Mouse (Mus musculus): Measurements from ENCODE around the gene Slc25a45. TPM values are rescaled to one million over a fixed set of nuclear protein-coding genes. Genes with fewer than 3 reads are reported as not detected.
A peak's percentile ranks its signal among the peaks of the same experiment; 100 is the strongest.

Slc25a45 gene
- polyA plus RNA-seq, 1 experiment from 2014 or later = 7.7 TPM

DNA sequence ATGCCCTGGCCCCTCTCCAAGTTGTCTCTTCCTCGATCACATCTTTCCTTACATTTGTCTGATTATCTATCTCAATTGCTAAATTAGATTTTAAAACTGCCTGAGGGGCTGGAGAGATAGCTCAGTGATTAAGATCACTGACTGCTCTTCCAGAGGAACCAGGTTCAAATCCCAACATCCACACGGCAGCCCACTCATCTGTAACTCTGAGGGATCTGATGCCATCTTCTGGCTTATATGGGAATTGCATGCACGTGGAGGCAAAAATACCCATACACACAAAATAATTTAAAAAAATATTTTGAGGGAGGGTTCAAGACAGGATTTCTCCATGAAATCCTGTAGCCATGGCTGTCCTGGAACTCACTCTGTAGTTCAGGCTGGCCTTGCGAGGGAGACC, 8.2 kb downstream of the Slc25a45 start:
- Histone ChIP-seq H3K36me3 (no peaks in the 10 kb centered on the region), H3K4me2 (no peak overlapping the region), H3K27me3 (replicated peaks) (no peaks in the 10 kb centered on the region), H3K4me3 (no peak overlapping the region), H3K9ac (no peak overlapping the region), H3K9me3 (replicated peaks) (no peaks in the 10 kb centered on the region), H3K27ac (no peak overlapping the region), H3K4me1 (peaks cover 58% of the 10 kb centered on the region)
- ATAC-seq = no peak
- WGBS (ENCODE audit: insufficient replicate concordance) = 51% methylated on average over 4 of the region's 4 CpGs

DNA sequence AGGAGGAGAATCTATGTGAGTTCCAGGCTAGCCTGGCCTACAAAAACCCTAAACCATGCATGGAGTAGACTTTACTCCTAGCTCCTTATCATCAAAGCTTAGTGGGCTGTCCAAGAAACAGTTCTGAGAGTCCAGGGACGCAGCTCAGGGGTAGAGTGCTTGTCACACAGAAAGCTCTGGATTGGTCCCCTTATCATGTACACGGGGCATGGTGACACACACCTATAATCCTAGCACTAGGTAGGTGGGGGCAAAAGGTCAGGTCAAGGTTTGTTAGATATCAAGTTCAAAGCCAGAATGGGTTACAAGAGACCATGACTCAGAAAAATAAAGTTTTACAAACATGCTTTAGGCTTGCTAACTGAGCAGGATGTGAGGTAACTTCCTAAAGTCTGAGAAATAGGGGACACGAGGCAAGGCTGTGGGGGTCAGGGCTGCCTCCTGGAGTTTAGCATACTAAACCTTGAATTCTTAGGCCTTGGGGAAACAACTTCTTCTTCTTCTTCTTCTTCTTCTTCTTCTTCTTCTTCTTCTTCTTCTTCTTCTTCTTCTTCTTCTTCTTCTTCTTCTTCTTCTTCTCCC, 9.7 kb downstream of the Slc25a45 start:
- no peak overlapping the region; the same call in 1 of the 2 replicates for H3K27ac ChIP-seq
- no peak overlapping the region for H3K4me3 ChIP-seq
- H3K27me3 ChIP-seq (replicated peaks) = no peaks in the 10 kb centered on the region
- peaks cover 9% of the 10 kb centered on the region for H3K36me3 ChIP-seq
- H3K4me2 ChIP-seq = no peak overlapping the region
- H3K9ac ChIP-seq = no peak overlapping the region; the same call in 1 of the 2 replicates
- H3K9me3 ChIP-seq (replicated peaks) = no peaks in the 10 kb centered on the region
- 42% methylated on average over 3 of the region's 3 CpGs for WGBS (ENCODE audit: insufficient replicate concordance)
- peaks cover 55% of the 10 kb centered on the region for H3K4me1 ChIP-seq
- ATAC-seq = no peak

DNA sequence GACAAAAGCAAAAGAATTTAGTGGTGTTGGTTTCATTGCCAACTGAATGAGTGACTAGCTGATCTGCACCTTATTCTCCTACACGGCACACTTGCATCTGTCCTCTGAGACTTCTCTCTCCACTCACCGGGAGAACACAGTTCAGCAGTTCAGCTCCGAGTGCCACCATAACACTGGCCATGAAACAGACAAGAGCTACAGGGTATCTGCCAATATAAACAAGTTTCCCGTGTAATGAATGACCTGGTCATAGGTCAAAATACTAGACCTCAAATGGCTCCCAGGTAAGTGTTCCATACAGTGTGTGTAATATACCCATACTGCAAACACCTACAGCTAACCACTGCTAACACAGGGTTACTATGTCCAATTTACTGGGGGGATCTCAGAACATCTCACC, 11.6 kb downstream of the Slc25a45 start:
- Histone ChIP-seq H3K27ac (no peak overlapping the region), H3K4me1 (peaks cover 50% of the 10 kb centered on the region), H3K9me3 (replicated peaks) (no peaks in the 10 kb centered on the region), H3K4me2 (no peak overlapping the region), H3K4me3 (no peak overlapping the region), H3K36me3 (peaks cover 13% of the 10 kb centered on the region), H3K27me3 (replicated peaks) (no peaks in the 10 kb centered on the region), H3K9ac (no peak overlapping the region)
- 74% methylated on average over 4 of the region's 4 CpGs for WGBS (ENCODE audit: insufficient replicate concordance)
- no peak for ATAC-seq

DNA sequence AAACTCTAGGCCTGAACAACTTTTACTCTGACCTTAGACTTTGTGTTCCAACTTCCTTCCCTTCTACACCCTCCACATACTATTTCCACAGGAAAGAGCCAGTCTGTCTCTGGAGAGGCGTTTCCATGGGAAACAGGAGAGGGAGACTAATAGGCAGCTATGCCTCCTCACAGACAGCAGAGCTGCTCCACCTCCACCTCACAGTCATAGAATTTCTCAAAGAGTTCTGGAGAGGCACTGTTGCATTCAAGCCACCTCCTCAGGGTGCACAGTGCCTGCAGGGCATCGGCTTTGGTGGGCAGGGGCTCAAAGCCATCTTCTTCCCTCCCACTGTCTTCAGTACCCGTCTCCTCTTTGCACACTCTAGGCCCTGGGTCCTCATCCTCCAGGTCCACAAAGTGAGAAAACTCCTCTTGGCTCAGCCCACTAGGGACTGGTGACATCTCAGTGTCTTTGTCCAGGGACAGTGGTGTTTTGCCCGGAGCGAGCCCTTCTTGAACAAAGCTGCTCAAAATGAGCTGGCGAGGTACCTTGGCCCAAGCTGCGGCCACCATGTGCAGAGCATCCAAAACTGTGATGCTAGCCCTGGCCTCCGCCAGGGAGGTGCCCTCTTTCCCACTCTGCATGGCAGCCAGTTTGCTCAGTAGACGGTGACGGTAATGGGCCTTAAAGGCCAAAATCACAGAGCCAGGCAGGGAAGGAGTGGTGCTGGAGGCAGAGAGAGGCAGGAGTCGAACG, 14.1 kb downstream of the Slc25a45 start:
- ATAC-seq = no peak
- Histone ChIP-seq H3K27ac (no peak overlapping the region), H3K9me3 (replicated peaks) (no peaks in the 10 kb centered on the region), H3K4me1 (peaks cover 44% of the 10 kb centered on the region), H3K36me3 (peaks cover 35% of the 10 kb centered on the region), H3K9ac (no peak overlapping the region), H3K4me2 (no peak overlapping the region), H3K4me3 (no peak overlapping the region), H3K27me3 (replicated peaks) (no peaks in the 10 kb centered on the region)
- 91% methylated on average over 12 of the region's 12 CpGs for WGBS (ENCODE audit: insufficient replicate concordance)

DNA sequence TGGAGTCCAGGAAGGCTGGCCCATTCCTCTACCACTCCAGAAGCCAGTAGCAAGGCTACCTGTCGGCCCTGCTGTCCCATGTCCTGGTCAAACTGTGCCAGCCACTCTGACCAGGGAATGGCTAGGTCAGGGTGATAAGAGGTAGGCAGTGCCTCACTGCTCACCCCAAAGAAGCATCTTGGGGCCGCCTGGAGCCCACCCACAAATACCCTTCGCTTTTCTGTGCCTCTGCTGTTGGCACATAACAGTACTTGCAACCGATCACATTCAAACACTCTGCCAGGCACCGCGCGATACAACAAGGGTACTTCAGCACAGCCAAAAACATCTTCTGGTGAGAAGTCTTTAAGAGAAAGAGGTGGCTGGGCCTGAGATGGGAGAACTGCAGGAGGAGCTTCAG, 14.7 kb downstream of the Slc25a45 start:
- Histone ChIP-seq H3K27me3 (replicated peaks) (no peaks in the 10 kb centered on the region), H3K9me3 (replicated peaks) (no peaks in the 10 kb centered on the region), H3K27ac (no peak overlapping the region), H3K4me2 (peak overlapping the region; percentile 96; the same call in 1 of the 2 replicates), H3K4me1 (peaks cover 38% of the 10 kb centered on the region), H3K4me3 (no peak overlapping the region), H3K36me3 (peaks cover 39% of the 10 kb centered on the region), H3K9ac (no peak overlapping the region)
- no peak for ATAC-seq
- 84% methylated on average over 7 of the region's 7 CpGs for WGBS (ENCODE audit: insufficient replicate concordance)

DNA sequence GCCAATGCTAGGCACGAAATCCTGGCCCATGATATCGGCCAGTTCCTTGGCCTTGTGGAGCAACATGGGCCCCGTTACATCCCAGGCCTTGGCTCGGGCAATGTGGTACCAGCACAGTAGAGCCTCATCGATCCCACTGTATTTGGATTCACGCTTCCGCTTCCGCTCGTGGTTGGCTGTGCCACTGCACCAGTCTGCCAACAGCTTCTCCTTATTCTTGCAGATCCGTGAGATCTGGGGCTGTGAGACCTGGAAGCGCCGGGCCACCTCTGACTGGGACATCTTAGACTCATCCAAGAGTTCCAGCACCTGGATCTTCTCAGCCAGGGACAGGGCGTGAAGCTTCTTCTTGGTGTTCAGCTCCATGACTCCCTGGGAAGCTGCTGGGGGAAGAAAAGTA, 15.1 kb downstream of the Slc25a45 start:
- H3K4me2 ChIP-seq = peak overlapping the region; percentile 96
- H3K9ac ChIP-seq = peak overlapping the region; percentile 91
- 94% methylated on average over 13 of the region's 13 CpGs for WGBS (ENCODE audit: insufficient replicate concordance)

DNA sequence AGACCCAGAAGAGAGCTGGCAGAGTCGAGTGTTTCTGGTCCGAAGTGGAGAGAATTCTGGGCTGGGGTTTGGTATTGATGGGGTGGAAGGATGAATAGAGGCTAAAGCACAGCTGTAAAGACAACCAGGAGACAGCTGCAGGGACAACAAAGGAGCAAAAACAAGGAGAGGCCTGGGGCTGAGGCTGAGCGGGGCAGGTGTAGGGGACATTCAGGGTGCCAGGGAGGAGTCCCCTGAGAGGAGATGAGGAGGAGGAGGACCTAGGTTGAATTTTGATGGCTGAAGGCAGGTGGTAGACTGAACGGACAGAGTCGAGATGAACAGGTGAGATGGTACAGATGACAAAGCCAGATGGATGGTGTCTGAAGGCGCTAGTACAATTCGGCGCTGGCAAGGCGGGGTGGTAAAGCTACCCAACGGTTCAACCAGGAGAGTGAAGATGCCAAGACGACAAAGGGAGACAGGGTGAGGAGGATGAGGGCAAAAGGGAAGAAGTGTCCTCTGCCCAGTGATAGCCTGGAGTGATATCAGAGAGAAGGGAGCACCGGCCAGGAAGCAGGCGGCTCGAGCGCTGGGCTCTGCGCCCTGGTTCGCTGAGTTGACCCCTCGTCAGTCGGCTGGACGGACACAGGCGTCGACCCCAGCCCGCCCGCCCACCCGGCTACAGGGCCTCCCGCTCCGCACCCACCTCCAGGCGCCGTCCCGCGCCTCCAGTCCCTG, 15.8 kb downstream of the Slc25a45 start:
- H3K4me2 ChIP-seq = peak overlapping the region; percentile 96
- peak overlapping the region; percentile 70 for H3K4me3 ChIP-seq
- H3K9ac ChIP-seq = peak overlapping the region; percentile 91
- peaks cover 29% of the 10 kb centered on the region for H3K4me1 ChIP-seq
- peaks cover 51% of the 10 kb centered on the region for H3K36me3 ChIP-seq
- WGBS (ENCODE audit: insufficient replicate concordance) = 13% methylated on average over 29 of the region's 31 CpGs
- H3K27me3 ChIP-seq (replicated peaks) = no peaks in the 10 kb centered on the region
- no peaks in the 10 kb centered on the region for H3K9me3 ChIP-seq (replicated peaks)
- H3K27ac ChIP-seq = peak overlapping the region; percentile 86
- ATAC-seq = peak; percentile 38

More for the DNA sequence above, 15.1 kb downstream of the Slc25a45 start:
- ATAC-seq = no peak
- Histone ChIP-seq H3K4me3 (peak overlapping the region; percentile 70), H3K36me3 (peaks cover 44% of the 10 kb centered on the region), H3K27me3 (replicated peaks) (no peaks in the 10 kb centered on the region), H3K9me3 (replicated peaks) (no peaks in the 10 kb centered on the region), H3K4me1 (peaks cover 35% of the 10 kb centered on the region), H3K27ac (no peak overlapping the region; the same call in 1 of the 2 replicates)

DNA sequence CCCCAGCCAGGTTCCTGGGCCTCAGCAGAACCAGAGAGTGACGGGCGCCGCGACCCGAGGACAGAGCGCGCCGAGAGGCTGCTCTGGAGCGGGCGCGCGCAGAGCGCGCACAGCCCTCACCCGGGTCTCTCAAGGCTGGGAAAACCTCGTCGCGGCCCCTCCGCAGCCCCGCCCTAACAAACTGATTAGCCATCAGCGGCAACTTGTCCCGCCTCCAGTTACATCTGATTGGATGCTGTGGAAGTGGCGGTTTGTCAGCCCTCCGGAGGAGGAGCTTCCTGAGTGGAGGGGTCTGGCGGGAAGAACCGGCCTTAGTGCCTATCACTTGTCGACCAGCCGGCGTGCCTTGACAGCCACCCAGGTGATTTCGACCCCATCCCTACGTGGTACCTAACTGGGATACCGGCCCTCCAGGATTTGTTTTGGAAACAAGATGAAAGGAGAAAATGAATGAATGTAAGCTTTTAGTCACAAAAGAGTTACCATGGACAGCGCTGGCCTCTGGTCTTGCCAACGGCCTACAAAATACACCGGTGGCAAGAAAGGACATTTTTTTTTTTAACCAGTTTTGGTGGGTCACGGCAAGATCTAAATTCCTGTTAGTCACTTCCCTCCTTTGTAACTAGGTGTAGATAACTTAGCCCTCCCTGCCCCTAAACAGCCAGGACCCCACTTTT, 16.5 kb downstream of the Slc25a45 start, which contains the start of gene Tigd3:
Tigd3 (minus strand) TSS at position 148 of the 677 bp plus-strand sequence.
- H3K27me3 ChIP-seq (replicated peaks) = no peaks in the 10 kb centered on the region
- peak within 1 kb of the TSS; percentile 96 for H3K4me2 ChIP-seq
- peaks cover 55% of the 10 kb centered on the region for H3K36me3 ChIP-seq
- no peaks in the 10 kb centered on the region for H3K9me3 ChIP-seq (replicated peaks)
- H3K4me1 ChIP-seq = peaks cover 29% of the 10 kb centered on the region
- peak; percentile 93 for ATAC-seq
- WGBS (ENCODE audit: insufficient replicate concordance) = 4% methylated on average over 36 of the region's 36 CpGs
- peak within 1 kb of the TSS; percentile 86 for H3K27ac ChIP-seq
- peak within 1 kb of the TSS; percentile 70 for H3K4me3 ChIP-seq
- peak within 1 kb of the TSS; percentile 91 for H3K9ac ChIP-seq

DNA sequence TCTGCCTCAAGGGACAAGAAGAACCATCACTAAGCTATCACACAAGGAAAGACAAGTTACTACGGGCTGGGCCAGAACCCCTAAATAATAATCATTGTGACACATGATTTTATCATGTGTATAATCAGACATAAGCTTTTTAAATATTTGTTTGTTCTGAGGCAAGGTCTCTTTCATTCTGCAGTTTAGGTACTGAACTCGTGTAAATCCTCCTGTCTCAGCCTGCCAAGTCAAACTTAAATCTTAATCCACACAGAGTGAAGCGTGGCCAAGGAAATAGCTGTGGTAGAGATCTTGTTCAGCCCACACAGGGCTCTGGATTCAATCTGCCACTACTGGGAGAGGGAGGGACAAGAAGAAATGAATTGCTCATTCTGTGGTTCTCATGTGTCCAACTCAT, 29.7 kb downstream of the Slc25a45 start:
- no peaks in the 10 kb centered on the region for H3K9me3 ChIP-seq (replicated peaks)
- no peak for ATAC-seq
- no peak overlapping the region for H3K4me3 ChIP-seq
- H3K27me3 ChIP-seq (replicated peaks) = no peaks in the 10 kb centered on the region
- WGBS (ENCODE audit: insufficient replicate concordance) = 82% methylated on average over 3 of the region's 3 CpGs
- H3K9ac ChIP-seq = no peak overlapping the region
- no peak overlapping the region for H3K4me2 ChIP-seq
- no peak overlapping the region for H3K27ac ChIP-seq
- peaks cover 25% of the 10 kb centered on the region for H3K4me1 ChIP-seq
- peaks cover 64% of the 10 kb centered on the region for H3K36me3 ChIP-seq

DNA sequence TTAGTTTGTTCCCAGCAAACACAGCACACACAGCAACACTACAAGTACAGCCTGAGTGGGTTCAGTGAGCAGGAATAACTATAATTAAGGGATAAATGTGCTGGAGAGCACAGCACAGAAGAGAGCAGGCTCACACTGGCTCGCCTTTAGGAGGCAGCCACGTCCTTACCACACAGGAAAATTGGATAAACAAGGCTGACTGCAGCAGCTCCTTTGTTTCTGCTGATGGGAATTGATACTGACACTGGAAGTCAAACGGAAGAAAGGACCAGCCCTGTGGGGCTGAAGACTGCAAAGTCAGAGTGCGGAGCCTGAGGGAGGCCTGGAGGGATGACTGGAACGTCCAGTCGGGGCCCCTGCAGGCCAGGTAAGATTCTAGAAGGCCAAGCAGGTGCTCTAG, 32.6 kb downstream of the Slc25a45 start:
- H3K27ac ChIP-seq = peak overlapping the region; percentile 43; the same call in 1 of the 2 replicates
- no peaks in the 10 kb centered on the region for H3K9me3 ChIP-seq (replicated peaks)
- H3K4me3 ChIP-seq = peak overlapping the region; percentile 2
- 63% methylated on average over 6 of the region's 6 CpGs for whole genome bisulfite sequencing (ENCODE audit: insufficient replicate concordance)
- peaks cover 46% of the 10 kb centered on the region for H3K36me3 ChIP-seq
- peaks cover 47% of the 10 kb centered on the region for H3K4me1 ChIP-seq
- no peak for ATAC-seq
- no peaks in the 10 kb centered on the region for H3K27me3 ChIP-seq (replicated peaks)
- peak overlapping the region; percentile 83 for H3K4me2 ChIP-seq
- H3K9ac ChIP-seq = peak overlapping the region; percentile 28; the same call in 1 of the 2 replicates

DNA sequence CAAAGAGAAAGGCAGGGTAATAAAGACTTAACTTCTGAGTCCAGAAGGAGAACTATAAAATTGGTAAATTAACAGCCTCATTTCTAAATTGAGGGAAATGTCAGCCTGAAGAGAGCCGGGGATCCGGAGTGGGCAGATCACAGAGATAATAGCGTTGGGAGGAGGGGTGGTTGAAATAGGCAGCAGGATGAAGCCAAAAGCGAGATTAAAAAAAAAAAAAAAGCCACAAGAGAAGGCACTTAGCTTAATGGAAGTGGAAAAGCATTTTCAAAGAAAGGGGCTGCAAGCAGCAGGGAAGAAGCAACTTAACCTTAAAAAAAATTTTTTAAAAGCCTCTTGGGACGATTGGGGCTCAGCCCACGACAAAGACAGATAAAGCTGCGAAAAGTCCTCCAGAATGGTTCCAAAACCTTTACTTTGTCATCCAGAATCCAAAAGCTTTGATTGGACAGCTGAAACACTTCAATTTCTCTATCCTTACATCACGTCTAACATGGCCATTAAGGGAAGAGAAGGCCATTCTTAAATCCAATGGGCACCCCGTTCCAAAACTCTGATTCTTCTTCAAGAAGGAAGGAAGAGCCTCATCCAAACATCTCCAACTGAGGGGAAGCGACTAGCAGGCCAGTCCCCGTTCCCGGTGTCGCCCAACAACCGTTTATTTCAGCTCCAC, 34.0 kb downstream of the Slc25a45 start:
- peak overlapping the region; percentile 78 for H3K27ac ChIP-seq
- ATAC-seq = no peak
- 2% methylated on average over 14 of the region's 14 CpGs for WGBS (ENCODE audit: insufficient replicate concordance)
- peak overlapping the region; percentile 83 for H3K4me2 ChIP-seq
- no peaks in the 10 kb centered on the region for H3K27me3 ChIP-seq (replicated peaks)
- no peaks in the 10 kb centered on the region for H3K9me3 ChIP-seq (replicated peaks)
- peak overlapping the region; percentile 83 for H3K9ac ChIP-seq
- peaks cover 57% of the 10 kb centered on the region for H3K4me1 ChIP-seq
- H3K4me3 ChIP-seq = peak overlapping the region; percentile 72
- peaks cover 44% of the 10 kb centered on the region for H3K36me3 ChIP-seq

Data from liver, embryonic 12.5 days (tissue).